Mouse (Mus musculus) stomach, embryonic 16.5 days (tissue): ENCODE results near the gene Foxn3. TPM values are rescaled to one million over a fixed set of nuclear protein-coding genes. Genes with fewer than 3 reads are reported as not detected.

Experiments used
- ATAC-seq: fragments of 200-750 bp; cut with Nextera tagmentation; 2 replicates; pipeline ENCODE4 v1.8.0; 2017; ENCODE audit warnings: moderate number of reproducible peaks, moderate TSS enrichment; ENCODE audit not compliant: insufficient read depth, low FRiP score
- H3K27ac ChIP-seq: fragments of 300-500 bp; sonication (generic); 2 replicates; pipeline ENCODE4 v1.5.1; 2014; ENCODE audit warnings: low read length
- H3K27me3 ChIP-seq: fragments of 300-500 bp; sonication (generic); 2 replicates; pipeline ENCODE4 v1.6.1; 2014; ENCODE audit warnings: low read length, control low read depth, mixed read lengths; ENCODE audit not compliant: control insufficient read depth, insufficient read depth
- H3K36me3 ChIP-seq: fragments of 300-500 bp; sonication (generic); 2 replicates; pipeline ENCODE4 v1.6.1; 2014; ENCODE audit warnings: low read length; ENCODE audit not compliant: control insufficient read depth, insufficient read depth
- H3K4me1 ChIP-seq: fragments of 300-500 bp; sonication (generic); 2 replicates; pipeline ENCODE4 v1.6.1; 2014; ENCODE audit warnings: low read length, control low read depth, mixed read lengths; ENCODE audit not compliant: control insufficient read depth, insufficient read depth
- H3K4me2 ChIP-seq: fragments of 300-500 bp; sonication (generic); 2 replicates; pipeline ENCODE4 v1.6.1; 2014; ENCODE audit warnings: low read depth, low read length, mixed read lengths
- H3K4me3 ChIP-seq: fragments of 300-500 bp; sonication (generic); replicated peaks from 2 replicates; pipeline ENCODE4 v1.5.1; 2014; ENCODE audit warnings: mild to moderate bottlenecking, low read length
- H3K9ac ChIP-seq: fragments of 300-500 bp; sonication (generic); 2 replicates; pipeline ENCODE4 v1.6.1; 2014; ENCODE audit warnings: low read length
- H3K9me3 ChIP-seq: fragments of 300-500 bp; sonication (generic); replicated peaks from 2 replicates; pipeline ENCODE4 v1.6.1; 2016; ENCODE audit warnings: low read length, control low read depth; ENCODE audit not compliant: control insufficient read depth
- WGBS: fragments of 180-500 bp; shearing (Covaris S2); extraction: QIAGEN DNeasy Blood & Tissue Kit; methylation state at CpG from one replicate; pipeline ENCODE4 v1.1.7; 2014; 5-methylcytosine and 5-hydroxymethylcytosine counted together
- polyA plus RNA-seq: library from polyadenylated mRNA; unstranded; fragments of >200 nt; fragmentation: Nextera tagmentation; extraction: Ambion mirVana; gene quantifications from 2 replicates; pipeline ENCODE4 v1.2.1, GENCODE M21; 2015

The Foxn3 gene
- polyA plus RNA-seq, 1 experiment from 2014 or later = 58.3 TPM

GRCm38 (mm10) chr12:99399575-99399974 is 163.8 kb downstream of the Foxn3 start:
- H3K4me3 ChIP-seq = no peak overlapping the region
- H3K36me3 ChIP-seq = no peaks in the 10 kb centered on the region
- H3K9ac ChIP-seq = no peak overlapping the region
- no peaks in the 10 kb centered on the region; the same call in 1 of the 2 replicates for H3K4me1 ChIP-seq
- H3K27me3 ChIP-seq = no peaks in the 10 kb centered on the region
- ATAC-seq = no peak
- 59% methylated on average over 4 of the region's 4 CpGs for WGBS
- no peaks in the 10 kb centered on the region for H3K9me3 ChIP-seq
- no peak overlapping the region for H3K4me2 ChIP-seq
- no peak overlapping the region for H3K27ac ChIP-seq

GRCm38 (mm10) chr12:99396461-99396860 is 166.9 kb downstream of the Foxn3 start:
- ATAC-seq = no peak
- H3K9ac ChIP-seq = no peak overlapping the region
- H3K4me2 ChIP-seq = no peak overlapping the region
- H3K4me3 ChIP-seq = no peak overlapping the region
- WGBS = 73% methylated on average over 1 of the region's 1 CpGs
- no peaks in the 10 kb centered on the region for H3K36me3 ChIP-seq
- no peak overlapping the region for H3K27ac ChIP-seq
- H3K27me3 ChIP-seq = no peaks in the 10 kb centered on the region
- H3K4me1 ChIP-seq = peaks cover 11% of the 10 kb centered on the region
- no peaks in the 10 kb centered on the region for H3K9me3 ChIP-seq

- H3K9ac ChIP-seq = no peak overlapping the region
- H3K9me3 ChIP-seq = no peaks in the 10 kb centered on the region
- H3K4me2 ChIP-seq = no peak overlapping the region
- no peak overlapping the region for H3K27ac ChIP-seq
- no peak overlapping the region for H3K4me3 ChIP-seq
- no peak for ATAC-seq
- H3K4me1 ChIP-seq = peaks cover 17% of the 10 kb centered on the region
- H3K27me3 ChIP-seq = no peaks in the 10 kb centered on the region
- 80% methylated on average over 3 of the region's 3 CpGs for WGBS
- H3K36me3 ChIP-seq = no peaks in the 10 kb centered on the region
Measured at GRCm38 (mm10) chr12:99395082-99395481, 168.3 kb downstream of the Foxn3 start.

- H3K9ac ChIP-seq = no peak overlapping the region
- H3K27me3 ChIP-seq = no peaks in the 10 kb centered on the region
- no peak overlapping the region for H3K27ac ChIP-seq
- no peak overlapping the region for H3K4me2 ChIP-seq
- H3K9me3 ChIP-seq = no peaks in the 10 kb centered on the region
- H3K36me3 ChIP-seq = no peaks in the 10 kb centered on the region
- 61% methylated on average over 5 of the region's 5 CpGs for WGBS
- H3K4me3 ChIP-seq = no peak overlapping the region
- peaks cover 17% of the 10 kb centered on the region for H3K4me1 ChIP-seq
- no peak for ATAC-seq
Measured at GRCm38 (mm10) chr12:99394676-99395075, 168.7 kb downstream of the Foxn3 start.

GRCm38 (mm10) chr12:99393867-99394630 is 169.3 kb downstream of the Foxn3 start:
- peak overlapping the region; percentile 67 for H3K4me2 ChIP-seq
- peak overlapping the region; percentile 92 for H3K4me3 ChIP-seq
- H3K27me3 ChIP-seq = no peaks in the 10 kb centered on the region
- peak overlapping the region; percentile 95 for H3K27ac ChIP-seq
- no peak for ATAC-seq
- WGBS = 52% methylated on average over 11 of the region's 11 CpGs
- peaks cover 17% of the 10 kb centered on the region for H3K4me1 ChIP-seq
- peak overlapping the region; percentile 95 for H3K9ac ChIP-seq
- H3K9me3 ChIP-seq = no peaks in the 10 kb centered on the region
- H3K36me3 ChIP-seq = no peaks in the 10 kb centered on the region

GRCm38 (mm10) chr12:99392944-99393866 is 170.2 kb downstream of the Foxn3 start:
- Histone ChIP-seq H3K4me2 (peak overlapping the region; percentile 67), H3K27ac (peak overlapping the region; percentile 95), H3K9me3 (no peaks in the 10 kb centered on the region), H3K9ac (peak overlapping the region; percentile 95), H3K4me1 (peaks cover 17% of the 10 kb centered on the region), H3K4me3 (peak overlapping the region; percentile 92), H3K27me3 (no peaks in the 10 kb centered on the region), H3K36me3 (no peaks in the 10 kb centered on the region; the same call in 1 of the 2 replicates)
- WGBS = under 1% methylated on average over 66 of the region's 71 CpGs
- peak; percentile 87 for ATAC-seq

- H3K4me3 ChIP-seq = peak overlapping the region; percentile 92
- H3K9me3 ChIP-seq = no peaks in the 10 kb centered on the region
- ATAC-seq = peak; percentile 89
- H3K9ac ChIP-seq = peak overlapping the region; percentile 95
- H3K36me3 ChIP-seq = no peaks in the 10 kb centered on the region; the same call in 1 of the 2 replicates
- peak overlapping the region; percentile 67 for H3K4me2 ChIP-seq
- H3K27me3 ChIP-seq = no peaks in the 10 kb centered on the region
- peaks cover 17% of the 10 kb centered on the region for H3K4me1 ChIP-seq
- WGBS = under 1% methylated on average over 83 of the region's 87 CpGs
- H3K27ac ChIP-seq = peak overlapping the region; percentile 95
Measured at GRCm38 (mm10) chr12:99391942-99392880, 171.2 kb downstream of the Foxn3 start.

GRCm38 (mm10) chr12:99390429-99390828 is 173.0 kb downstream of the Foxn3 start:
- no peaks in the 10 kb centered on the region; the same call in 1 of the 2 replicates for H3K36me3 ChIP-seq
- H3K4me2 ChIP-seq = no peak overlapping the region
- no peak overlapping the region for H3K27ac ChIP-seq
- H3K27me3 ChIP-seq = no peaks in the 10 kb centered on the region
- H3K9ac ChIP-seq = no peak overlapping the region
- no peak overlapping the region for H3K4me3 ChIP-seq
- no peaks in the 10 kb centered on the region for H3K9me3 ChIP-seq
- peaks cover 30% of the 10 kb centered on the region for H3K4me1 ChIP-seq
- no peak for ATAC-seq
- 69% methylated on average over 5 of the region's 5 CpGs for WGBS
